Mouse (Mus musculus): ENCODE measurements around the gene Abo. TPM values are rescaled to one million over a fixed set of nuclear protein-coding genes. Genes with fewer than 3 reads are reported as not detected.

Abo gene
- polyA plus RNA-seq, 1 experiment from 2014 or later: not detected

- Histone ChIP-seq H3K4me1 (replicated peaks) (no peaks in the 10 kb centered on the region), H3K27me3 (replicated peaks) (no peaks in the 10 kb centered on the region), H3K4me3 (replicated peaks) (no peak overlapping the region), H3K9ac (no peak overlapping the region), H3K4me2 (replicated peaks) (no peak overlapping the region), H3K9me3 (no peaks in the 10 kb centered on the region), H3K27ac (no peak overlapping the region), H3K36me3 (no peaks in the 10 kb centered on the region)
- ATAC-seq: no peak
- WGBS: 96% methylated on average over 1 of the region's 1 CpGs
These were observed 36.7 kb downstream of the Abo start for GRCm38 (mm10) chr2:26828047-26828446.

GRCm38 (mm10) chr2:26827261-26827975 lies 37.4 kb downstream of the Abo start:
- H3K9me3 ChIP-seq: no peaks in the 10 kb centered on the region
- WGBS: 91% methylated on average over 1 of the region's 1 CpGs
- H3K4me3 ChIP-seq (replicated peaks): no peak overlapping the region
- ATAC-seq: no peak
- no peaks in the 10 kb centered on the region for H3K36me3 ChIP-seq
- no peak overlapping the region for H3K4me2 ChIP-seq (replicated peaks)
- H3K4me1 ChIP-seq (replicated peaks): no peaks in the 10 kb centered on the region
- H3K27ac ChIP-seq: no peak overlapping the region
- H3K9ac ChIP-seq: no peak overlapping the region
- no peaks in the 10 kb centered on the region for H3K27me3 ChIP-seq (replicated peaks)

Other genes with a start within 250 kb of the Abo start
- gene Fam69b, start 236.5 kb downstream of the Abo start, polyA plus RNA-seq (2015; fragmentation: Nextera tagmentation; extraction: Ambion mirVana): 31.1 and 32.6 TPM in 2 replicates
- not detected in 2 replicates for gene Lcn4, start 193.7 kb downstream of the Abo start, polyA plus RNA-seq (2015; fragmentation: Nextera tagmentation; extraction: Ambion mirVana)
- gene Surf6, start 37.9 kb upstream of the Abo start, polyA plus RNA-seq (2015; fragmentation: Nextera tagmentation; extraction: Ambion mirVana): 23.0 and 24.5 TPM in 2 replicates
- 39.0 and 40.6 TPM in 2 replicates for gene Med22, start 45.7 kb upstream of the Abo start, polyA plus RNA-seq (2015; fragmentation: Nextera tagmentation; extraction: Ambion mirVana)
- gene Rpl7a, start 45.8 kb upstream of the Abo start, polyA plus RNA-seq (2015; fragmentation: Nextera tagmentation; extraction: Ambion mirVana): 631 and 647 TPM in 2 replicates
- gene Surf2, start 51.4 kb upstream of the Abo start, polyA plus RNA-seq (2015; fragmentation: Nextera tagmentation; extraction: Ambion mirVana): 41.6 and 42.9 TPM in 2 replicates
- gene Surf1, start 51.6 kb upstream of the Abo start, polyA plus RNA-seq (2015; fragmentation: Nextera tagmentation; extraction: Ambion mirVana): 68.7 and 69.3 TPM in 2 replicates
- gene Surf4, start 68.9 kb upstream of the Abo start, polyA plus RNA-seq (2015; fragmentation: Nextera tagmentation; extraction: Ambion mirVana): 241 and 252 TPM in 2 replicates
- gene Stkld1, start 69.1 kb upstream of the Abo start, polyA plus RNA-seq (2015; fragmentation: Nextera tagmentation; extraction: Ambion mirVana): 0.33 TPM in 1 of 2 replicates, not detected in the other
- 45.2 TPM in 2 replicates for gene Rexo4, start 99.4 kb upstream of the Abo start, polyA plus RNA-seq (2015; fragmentation: Nextera tagmentation; extraction: Ambion mirVana)
- gene Adamts13, start 108.4 kb upstream of the Abo start, polyA plus RNA-seq (2015; fragmentation: Nextera tagmentation; extraction: Ambion mirVana): 0.25 and 0.28 TPM in 2 replicates
- gene Cacfd1, start 144.9 kb upstream of the Abo start, polyA plus RNA-seq (2015; fragmentation: Nextera tagmentation; extraction: Ambion mirVana): 49.0 and 60.5 TPM in 2 replicates
- gene Slc2a6, start 163.0 kb upstream of the Abo start, polyA plus RNA-seq (2015; fragmentation: Nextera tagmentation; extraction: Ambion mirVana): 0.97 and 1.3 TPM in 2 replicates
- gene Mymk, start 207.2 kb upstream of the Abo start, polyA plus RNA-seq (2015; fragmentation: Nextera tagmentation; extraction: Ambion mirVana): 0.15 and 0.24 TPM in 2 replicates
- gene Adamtsl2, start 214.4 kb upstream of the Abo start, polyA plus RNA-seq (2015; fragmentation: Nextera tagmentation; extraction: Ambion mirVana): 2.0 and 2.2 TPM in 2 replicates

All from intestine, embryonic 15.5 days (tissue).